Mouse (Mus musculus) natural killer cell, adult 2 months (primary cell): Measurements from ENCODE around the gene Treml2.

Source experiments
- DNase-seq, 2 experiments: peaks; one replicate each; pipeline ENCODE4 v3.0.0; 2022; ENCODE audit warnings: low spot score in 2 of 2

Gene Treml2

DNA sequence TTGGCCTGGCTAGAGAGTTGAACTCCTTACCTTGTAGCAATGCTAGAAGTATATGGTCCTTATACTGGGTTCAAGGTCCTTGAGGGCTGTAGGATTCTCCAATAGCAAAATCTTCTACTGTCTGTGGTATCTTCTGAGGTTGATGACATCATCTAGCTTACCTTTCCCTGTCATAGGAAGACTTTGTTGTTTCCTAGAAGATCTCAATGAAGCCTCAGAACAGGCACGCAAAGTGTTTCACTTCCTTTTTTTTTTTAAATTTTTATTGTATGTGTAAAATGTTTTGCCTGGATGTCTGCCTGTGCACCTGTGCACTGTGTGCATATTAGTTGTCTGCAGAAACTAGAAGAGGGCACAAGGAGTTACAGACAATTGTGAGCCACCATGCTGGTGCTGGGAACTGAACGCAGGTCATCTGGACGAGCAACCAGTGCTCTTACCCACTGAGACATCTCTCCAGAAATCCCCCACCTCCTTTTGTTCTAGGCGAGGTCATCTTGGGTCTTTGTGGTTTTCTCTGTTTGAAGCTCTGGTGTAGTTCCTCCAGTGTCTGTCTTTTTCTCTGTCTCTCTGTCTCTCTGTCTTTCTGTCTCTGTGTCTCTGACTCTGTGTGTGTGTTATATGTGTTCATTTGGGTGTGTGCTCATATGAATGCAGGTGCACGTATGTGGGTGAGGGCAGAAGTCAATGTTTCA, 5.7 kb upstream of the Treml2 start:
- DNase-seq = peak in 1 of 2 experiments; percentile 44

DNA sequence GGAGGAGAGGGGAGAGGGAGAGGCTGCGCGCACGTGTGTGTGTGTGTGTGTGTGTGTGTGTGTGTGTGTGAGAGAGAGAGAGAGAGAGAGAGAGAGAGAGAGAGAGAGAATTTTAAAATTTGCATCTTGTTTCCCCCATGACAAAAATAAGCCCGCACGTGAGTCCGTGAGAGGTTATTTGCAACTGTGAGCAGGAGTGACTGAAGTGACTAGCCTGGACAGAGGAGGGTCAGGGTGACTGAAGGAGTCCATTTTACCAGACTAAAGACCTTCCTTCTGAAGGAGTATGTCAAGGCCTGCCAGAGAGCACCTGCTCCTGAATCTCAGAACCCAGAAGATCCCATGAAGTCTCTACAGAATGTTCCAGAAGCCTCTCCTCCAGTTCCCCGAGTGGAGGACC, 458 bp downstream of the Treml2 start:
- DNase-seq = peak in 1 of 2 experiments; percentile 76

DNA sequence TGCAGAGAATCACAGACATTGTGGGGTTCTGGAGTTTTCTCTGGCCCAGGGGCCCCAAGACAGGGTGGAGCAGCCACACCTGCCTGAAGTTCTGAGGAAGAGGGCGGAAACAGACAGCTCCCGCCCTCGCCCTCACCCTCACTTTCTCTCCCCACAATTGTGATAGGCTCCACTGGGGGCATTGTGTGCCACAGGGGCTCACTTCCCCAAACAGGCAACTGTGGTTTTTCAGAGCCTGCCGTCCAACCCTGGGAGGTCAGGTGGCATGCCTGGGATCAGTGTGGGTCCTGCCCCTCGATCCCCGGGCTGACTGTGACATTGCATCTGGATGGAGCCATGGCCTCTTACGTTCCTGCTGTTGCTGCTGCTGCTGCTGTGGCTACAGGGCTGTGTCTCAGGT, 901 bp downstream of the Treml2 start:
- peak in 1 of 2 experiments; percentile 83 for DNase-seq

DNA sequence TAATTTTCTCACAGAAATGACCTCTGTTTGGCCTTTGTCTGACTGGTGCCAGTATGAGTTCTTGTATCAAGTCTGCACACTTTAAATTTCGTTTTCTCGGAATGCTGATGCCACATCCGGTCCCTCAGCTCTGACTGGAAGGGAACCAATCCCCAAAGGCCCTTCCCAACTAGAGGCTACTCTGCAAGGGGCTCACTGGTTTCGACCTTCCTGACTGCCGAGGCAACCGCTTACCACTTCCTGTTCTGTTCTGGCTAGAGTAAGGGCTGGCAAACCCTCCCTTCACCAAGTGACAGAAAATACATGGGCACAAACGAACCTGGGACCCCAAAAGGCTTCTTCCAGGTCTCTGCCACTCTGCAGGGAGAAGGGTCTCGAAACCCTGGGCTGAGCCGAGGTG, 1.6 kb downstream of the Treml2 start:
- peak; percentile 53 to 64 for DNase-seq

DNA sequence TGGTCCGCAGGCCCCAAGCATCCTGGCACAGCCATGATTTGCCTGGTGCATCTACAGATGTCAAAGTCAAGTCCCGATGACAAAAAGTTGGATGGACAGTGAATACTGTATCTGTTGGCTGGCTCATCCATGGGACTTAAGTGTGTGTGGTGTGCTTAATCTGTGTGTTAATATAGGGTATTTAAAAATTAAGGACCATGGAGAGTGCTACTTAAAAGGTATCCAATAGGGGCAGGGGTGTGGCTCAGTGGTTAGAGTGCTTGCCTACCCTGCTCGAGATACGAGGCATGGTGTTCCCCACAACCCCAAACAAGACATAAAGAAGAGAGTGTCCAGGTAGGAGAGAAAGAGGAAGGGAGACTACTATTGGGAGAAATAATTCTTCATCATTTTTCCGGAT, 2.5 kb downstream of the Treml2 start:
- no peak for DNase-seq

DNA sequence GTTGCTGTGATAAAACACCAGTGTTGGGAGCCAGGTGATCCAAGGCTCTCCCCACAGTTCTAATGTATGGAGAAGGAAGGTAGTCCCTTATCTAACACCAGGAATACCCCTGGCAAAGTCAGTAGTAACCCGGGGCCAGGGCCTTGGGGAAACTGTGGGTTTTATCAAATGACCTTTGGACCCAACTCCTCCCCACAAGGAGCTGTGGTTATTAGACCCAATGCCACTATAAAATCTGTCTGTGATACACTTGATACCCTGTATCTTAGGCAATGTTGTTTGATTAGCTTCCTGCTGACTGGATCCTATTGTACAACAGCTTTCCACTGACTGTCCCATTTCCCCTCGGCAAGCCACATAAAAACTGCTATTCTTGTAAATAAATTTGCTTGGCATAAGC, 12.8 kb downstream of the Treml2 start:
- no peak for DNase-seq

DNA sequence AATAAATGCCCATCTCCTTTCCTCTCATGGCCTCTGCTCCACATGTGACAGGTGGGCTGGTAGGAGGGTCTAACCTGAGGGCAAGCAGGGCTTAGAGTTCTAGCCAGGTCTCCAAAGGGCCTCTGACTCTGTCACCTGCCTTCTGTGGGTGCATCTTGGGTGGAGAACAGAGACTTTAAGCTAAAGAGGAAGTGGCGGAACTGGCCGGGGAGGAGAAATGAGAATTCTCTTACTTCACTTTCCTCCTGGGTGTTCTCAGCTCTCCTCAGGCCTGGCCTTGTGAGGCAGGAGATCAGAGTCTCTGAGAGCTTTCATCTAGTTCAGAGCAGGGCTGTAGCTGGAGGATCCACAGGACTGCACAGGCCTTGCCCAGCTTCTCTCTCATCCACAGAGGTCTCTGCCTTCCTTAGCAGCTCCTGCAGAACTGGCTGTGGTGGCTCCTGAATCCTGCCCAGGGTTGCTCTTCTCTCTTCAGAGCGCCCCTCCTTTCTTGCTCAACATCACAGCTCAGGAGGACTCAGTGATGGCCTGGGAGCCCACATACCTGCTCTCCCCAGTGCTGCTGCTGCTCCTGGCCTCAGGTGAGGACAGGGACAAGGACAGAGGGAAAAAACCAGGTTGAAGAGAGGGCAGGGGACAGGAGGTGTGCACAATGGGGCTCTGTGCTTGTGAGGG, 16.7 kb downstream of the Treml2 start, which contains the start of gene B430306N03Rik:
TSS of gene B430306N03Rik (plus strand) at position 237 of the 675 bp plus-strand sequence.
- DNase-seq = peak in 1 of 2 experiments; percentile 41

DNA sequence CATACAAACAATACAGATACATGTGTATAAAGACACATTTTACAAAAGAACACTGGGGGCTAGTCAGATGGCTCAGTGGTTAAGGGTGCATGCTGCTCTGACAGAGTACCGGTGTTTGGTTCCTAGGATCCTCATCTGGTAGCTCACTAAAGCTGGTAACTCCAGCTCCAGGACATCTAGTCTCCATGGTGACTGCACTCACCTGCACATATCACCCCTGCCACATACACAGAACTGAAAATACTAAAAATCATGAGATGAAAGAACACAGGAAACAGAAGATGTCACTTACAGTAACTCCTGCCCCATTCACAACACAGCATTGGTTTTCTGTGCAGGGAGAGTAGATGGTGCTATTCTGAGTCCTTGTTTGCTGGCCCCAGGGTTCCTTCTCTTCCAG, 19.4 kb downstream of the Treml2 start:
- no peak for DNase-seq

DNA sequence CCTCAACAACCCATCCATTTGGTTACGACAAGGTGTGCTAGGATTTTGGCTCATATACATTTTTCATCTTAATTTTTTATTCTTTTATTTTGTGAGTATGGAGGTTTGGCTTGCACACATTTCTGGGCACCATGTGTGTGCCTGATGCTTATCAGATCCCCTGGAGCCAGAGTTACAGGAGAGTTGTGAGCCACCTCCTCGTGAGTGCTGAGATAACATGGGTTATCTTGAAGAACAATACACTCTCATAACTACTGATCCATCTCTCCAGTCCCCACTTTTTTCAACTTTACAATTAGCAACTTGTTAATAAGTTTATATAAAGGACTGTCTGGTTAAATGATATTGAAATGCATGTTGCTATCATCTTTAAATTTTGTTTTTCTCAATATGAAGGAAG, 22.0 kb downstream of the Treml2 start:
- no peak for DNase-seq

DNA sequence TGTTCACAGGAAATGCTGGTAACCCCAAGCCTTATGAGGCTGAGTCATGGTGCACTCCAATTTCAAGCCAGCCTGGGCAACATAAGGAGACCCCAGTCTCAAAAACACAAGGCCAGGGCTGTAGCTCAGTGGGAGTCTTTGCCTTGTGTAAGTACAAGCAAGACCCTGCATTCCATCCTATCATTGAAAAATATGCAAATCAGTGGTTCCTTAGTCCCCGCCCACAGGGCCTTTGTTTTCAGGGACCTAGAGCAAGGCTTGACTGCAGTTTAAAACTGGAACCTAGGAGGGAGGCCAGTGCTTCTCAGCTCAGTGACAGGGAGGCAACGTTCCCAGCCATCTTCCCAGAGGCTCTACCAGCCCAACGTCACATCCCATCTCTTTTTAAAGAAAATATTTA, 23.9 kb downstream of the Treml2 start:
- no peak for DNase-seq

DNA sequence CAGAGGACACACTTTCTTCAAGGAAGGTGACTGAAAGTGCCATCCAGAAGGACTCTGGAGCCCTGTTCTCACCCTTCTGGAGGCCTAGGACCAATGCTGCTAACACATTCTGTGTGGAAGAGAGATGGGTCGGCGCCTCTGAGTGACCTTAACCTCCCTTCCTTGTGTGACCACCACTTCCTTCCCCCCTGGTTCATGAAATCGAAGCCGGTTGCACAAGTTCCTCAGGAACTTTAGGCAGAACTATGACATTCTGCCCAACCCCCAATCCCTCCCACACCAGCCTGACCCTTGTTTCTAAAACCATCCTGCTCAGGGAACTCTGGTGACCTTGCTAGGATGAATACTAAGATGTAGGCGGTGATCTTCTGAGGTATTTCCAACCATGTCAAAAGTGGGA, 25.0 kb downstream of the Treml2 start:
- DNase-seq = no peak

DNA sequence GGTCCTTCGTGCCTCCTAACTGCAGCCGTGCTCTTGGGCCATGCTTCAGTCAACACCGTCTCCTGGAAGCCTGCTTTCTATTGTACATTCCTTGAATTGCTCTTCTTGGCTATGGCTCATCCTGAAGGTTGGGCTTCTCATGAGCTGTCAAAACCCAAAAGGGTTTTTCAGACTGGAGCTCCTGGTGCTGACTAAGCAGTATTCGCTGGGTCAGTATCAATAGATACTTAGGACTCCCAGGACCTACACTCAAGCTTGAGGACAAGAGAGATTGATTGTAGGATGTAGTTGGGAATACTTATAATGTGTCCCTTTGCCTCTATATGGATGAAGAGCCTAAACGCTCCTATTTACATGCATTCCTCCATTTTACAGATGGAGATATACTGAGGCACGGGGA, 25.8 kb downstream of the Treml2 start:
- DNase-seq = no peak

DNA sequence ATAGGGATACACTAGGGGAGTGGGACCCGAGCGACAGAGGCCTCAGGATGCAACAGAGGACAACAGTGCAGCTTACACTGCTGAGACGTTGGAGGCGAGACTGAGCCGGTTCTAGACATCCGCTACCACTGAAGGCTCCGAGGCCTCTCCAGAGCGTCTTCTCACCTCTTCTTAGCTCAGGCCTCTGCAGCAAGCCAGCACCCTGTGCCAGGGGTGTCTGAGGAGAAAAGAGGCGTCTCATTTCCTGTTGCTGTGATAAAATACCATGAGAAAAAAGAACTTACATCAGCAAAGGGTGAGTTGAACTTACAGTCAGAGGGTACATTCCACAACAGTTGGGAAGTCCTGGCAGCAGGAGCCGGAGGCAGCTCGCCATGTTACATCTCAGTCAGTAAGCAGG, 26.3 kb downstream of the Treml2 start:
- DNase-seq = no peak

DNA sequence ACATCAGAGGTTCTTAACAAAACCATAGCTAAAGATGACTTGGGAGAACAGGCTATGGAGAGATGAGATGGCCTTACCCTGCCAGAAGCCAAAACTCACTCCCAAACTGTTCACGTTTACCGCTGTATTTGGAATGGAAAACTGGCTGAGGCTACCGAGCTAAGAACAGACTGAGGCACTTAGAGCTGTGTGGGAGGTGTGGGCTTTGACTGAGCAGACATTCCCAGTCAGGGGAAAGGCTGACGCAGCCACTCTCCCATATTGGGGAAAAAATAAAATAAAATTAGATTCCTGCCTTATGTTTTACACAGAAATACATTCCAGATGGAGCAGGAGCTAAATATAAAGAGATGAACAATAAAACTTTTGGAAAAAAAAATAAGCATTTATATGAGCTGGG, 27.4 kb downstream of the Treml2 start:
- DNase-seq = no peak

DNA sequence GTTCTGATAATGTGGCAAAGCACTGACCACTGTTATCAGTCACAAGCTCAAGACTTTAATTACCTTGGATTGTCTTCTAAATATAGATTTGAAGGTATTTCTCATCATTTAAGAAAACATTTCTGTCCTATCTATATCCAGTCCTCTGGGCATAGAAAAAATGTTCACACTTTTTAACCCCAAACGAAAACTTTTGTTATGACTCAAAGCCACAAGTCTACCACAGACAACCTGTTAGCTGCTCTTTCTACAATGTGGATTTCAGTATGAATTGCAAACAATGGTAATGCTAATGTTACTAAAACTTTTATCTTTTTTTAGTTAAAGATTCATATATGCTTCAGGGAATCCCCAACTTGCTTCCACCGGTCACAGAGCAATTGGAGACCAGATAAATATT, 33.2 kb downstream of the Treml2 start:
- DNase-seq = peak in 1 of 2 experiments; percentile 44

DNA sequence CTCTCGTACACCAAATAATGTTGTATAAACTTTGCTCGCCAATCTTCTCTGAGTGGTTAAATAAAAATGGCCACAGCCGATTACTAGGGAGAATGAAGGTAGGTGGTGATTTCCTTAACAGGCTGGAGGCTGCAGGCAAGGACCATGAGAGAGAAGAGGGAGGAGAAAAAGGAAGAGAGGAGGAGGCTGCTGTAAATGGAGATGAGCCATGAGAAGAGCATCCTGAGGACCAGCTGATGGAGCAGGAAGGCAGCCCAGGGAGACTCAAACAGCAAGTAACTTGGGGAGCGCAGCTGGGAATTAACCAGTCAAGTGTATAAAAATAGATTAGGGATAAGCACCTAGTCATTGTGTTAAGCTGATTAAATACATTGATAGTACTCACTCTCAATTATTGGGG, 34.9 kb downstream of the Treml2 start:
- no peak for DNase-seq

DNA sequence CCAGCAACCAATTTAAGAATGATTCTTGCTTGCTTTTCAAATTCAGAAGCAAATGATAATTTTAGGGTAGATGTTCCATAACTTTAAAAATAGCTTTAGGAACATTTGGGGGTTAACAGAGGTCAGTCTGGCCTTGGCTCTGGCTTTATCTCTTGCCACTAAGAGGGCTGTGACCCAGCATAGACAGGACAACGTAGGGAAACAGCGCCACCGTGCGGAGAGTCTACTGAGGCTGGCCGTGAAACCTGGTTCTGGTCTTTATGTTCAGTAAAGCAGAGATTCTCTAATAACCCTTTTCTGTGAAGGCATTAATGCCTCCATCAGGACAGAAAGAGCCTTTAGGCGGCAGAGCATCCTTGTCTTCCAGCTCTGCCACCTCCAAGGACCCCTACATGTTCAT, 37.6 kb downstream of the Treml2 start:
- DNase-seq = peak; percentile 69 to 84

DNA sequence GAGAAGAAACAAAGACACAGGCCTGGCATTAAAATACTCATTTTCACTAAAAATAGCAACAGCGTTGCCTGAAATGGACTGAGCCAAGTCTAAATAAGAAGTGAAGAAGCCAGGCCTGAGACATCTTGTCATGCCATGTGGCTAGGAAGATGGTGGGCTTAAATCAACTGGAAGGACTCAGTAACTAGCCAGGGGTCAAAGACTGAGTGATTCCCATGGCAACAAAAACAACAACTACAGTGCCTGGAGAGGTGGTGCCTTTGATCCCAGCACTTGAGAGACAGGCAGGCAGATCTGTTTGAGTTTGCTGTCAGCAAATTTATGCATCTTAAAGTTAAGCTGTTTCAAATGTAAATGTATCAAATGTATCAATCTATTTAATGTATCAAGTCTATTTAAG, 41.0 kb downstream of the Treml2 start:
- no peak for DNase-seq

DNA sequence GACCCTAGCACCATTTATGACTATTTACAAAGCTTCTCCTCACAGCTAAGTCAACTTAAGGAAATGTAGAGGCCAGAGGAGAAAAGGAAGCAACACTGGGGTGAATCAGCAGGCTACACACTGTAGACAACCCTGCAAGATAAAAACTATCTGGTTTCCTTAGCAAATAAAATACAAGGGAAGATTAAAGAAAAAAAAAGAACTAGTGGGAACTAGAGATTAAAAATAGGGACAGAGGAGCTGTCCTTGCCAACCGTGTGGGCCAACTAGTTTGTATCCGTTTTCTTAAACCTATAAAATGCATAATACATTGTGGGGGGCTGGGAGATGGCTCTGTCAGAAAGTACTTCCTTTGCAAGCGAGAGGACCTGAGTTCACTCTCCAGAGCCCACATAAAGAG, 42.6 kb downstream of the Treml2 start:
- DNase-seq = no peak

DNA sequence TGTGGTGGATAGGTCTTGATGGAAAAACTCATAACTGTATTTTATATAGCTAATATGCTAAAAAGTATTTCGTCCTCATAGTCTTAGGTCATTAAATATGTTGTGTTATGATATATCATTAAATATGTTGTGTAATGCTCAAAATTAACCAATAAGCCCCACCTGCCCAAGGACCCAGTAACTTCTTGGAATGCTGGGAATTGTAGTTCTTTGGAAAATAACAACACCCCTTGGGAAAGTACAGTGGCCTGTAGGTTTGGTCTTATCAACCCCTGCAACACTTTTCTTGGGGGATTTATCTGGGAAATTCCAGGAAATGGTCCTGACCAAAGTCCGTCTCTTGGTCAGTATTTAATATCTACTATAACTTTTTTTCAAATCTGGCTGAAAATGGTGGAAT, 43.8 kb downstream of the Treml2 start:
- no peak for DNase-seq

DNA sequence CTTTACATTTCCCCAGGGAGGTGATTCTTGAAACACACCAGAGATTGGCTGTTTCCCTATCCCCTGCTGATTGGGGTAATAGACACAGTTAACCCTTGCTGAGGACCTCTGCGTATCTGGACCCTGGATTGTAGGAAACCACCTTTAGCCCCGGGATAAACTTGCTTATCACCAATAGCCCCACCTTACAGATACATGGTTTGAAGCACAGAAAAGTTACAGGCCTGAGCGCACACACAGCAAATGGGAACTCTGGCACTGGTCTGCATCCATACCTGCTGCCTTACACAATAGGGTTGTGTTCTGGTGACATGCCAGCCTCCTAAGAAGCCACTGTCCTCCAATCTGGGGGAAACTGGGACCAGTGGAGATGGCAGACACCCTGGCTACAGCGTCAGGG, 46.5 kb downstream of the Treml2 start:
- DNase-seq = no peak

DNA sequence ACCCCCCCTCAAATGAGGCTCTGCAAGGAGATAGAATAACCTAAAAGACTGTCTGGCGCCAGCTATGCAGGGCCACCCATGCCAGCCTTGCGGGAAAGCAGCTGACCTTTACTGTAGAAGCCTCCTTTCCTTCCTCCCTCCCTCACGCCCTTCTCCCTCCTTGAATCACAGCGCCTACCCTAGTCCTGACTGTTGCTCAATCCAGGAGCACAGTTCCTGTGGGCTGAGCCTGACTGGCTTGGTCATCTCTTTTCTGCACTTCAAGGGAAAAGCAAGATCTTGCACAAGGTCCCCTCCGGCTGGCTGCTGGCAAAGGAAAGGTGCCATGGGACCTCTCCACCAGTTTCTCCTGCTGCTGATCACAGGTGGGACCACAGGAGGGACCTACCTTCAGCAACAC, 46.9 kb downstream of the Treml2 start, which contains the start of gene Trem2:
TSS of gene Trem2 (plus strand) at position 171 of the 400 bp plus-strand sequence.
- no peak for DNase-seq

DNA sequence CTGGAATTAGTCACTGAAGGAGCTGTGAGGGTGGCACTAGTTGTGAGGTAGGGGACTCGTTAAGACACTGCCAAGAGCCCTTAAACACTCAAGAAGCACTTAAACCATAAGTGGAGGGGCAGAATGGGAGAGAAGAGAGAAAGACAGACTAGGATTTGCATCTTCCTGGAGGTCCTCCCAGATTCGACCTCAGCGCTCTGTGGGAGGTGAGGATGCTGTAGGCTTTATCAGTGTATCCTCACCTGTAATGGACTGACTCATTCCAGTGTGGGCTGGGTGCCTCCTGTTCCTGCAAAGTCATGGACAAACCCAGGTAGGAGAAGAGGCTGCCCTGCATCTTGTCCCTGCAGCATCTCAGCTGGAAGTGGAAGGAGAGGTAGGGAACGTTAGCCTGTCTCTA, 47.5 kb downstream of the Treml2 start:
- no peak for DNase-seq

DNA sequence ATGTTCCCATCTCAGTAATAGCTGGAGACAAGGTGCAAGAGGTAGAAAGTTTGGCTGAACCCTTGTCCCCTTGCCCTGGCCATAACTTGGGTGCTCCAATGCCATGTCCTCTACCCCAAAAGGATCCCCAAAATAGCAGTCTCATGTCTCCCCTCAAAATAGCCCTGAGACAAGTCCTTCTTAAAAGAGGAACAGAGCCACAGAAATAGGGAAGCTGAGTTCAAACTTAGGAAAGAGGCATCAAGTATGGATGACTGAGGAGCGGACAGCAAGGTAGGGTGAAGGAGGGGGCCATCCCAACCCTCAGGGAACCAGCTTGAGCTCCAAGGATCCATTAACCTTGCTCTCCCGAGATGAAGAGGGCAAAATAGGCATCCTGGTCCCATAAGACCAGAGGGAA, 48.0 kb downstream of the Treml2 start:
- DNase-seq = no peak
